Mouse (Mus musculus) limb, embryonic 10.5 days (tissue): ENCODE measurements around the gene Zfp961. TPM values are rescaled to one million over a fixed set of nuclear protein-coding genes. Genes with fewer than 3 reads are reported as not detected.
"Not testable (repeated sequence)": the region's sequence is repeated elsewhere in the genome, so short reads cannot be mapped to it uniquely, and the experiment has no call there.

ENCODE experiments used
- DNase-seq: peaks from one replicate; pipeline ENCODE4 v3.0.0-alpha.2; 2017; ENCODE audit warnings: low spot score
- H3K27ac ChIP-seq: fragments of 300-500 bp; sonication (generic); 2 replicates; pipeline ENCODE4 v1.5.1; 2016; ENCODE audit warnings: mild to moderate bottlenecking
- H3K27me3 ChIP-seq: fragments of 300-500 bp; sonication (generic); 2 replicates; pipeline ENCODE4 v1.6.1; 2016; ENCODE audit warnings: low read depth, mild to moderate bottlenecking; ENCODE audit not compliant: poor library complexity, severe bottlenecking
- H3K36me3 ChIP-seq: fragments of 300-500 bp; sonication (generic); 2 replicates; pipeline ENCODE4 v1.6.1; 2016; ENCODE audit warnings: mild to moderate bottlenecking, moderate library complexity
- H3K4me1 ChIP-seq: fragments of 300-500 bp; sonication (generic); 2 replicates; pipeline ENCODE4 v1.6.1; 2016
- H3K4me3 ChIP-seq: fragments of 300-500 bp; sonication (generic); 2 replicates; pipeline ENCODE4 v1.5.1; 2016; ENCODE audit warnings: mild to moderate bottlenecking, moderate library complexity
- H3K9me3 ChIP-seq: fragments of 300-500 bp; sonication (generic); replicated peaks from 2 replicates; pipeline ENCODE4 v1.6.1; 2016; ENCODE audit warnings: mild to moderate bottlenecking
- WGBS: fragments of 180-500 bp; shearing (Covaris S2); methylation state at CpG from one replicate; pipeline ENCODE4 v1.1.7; 2016; 5-methylcytosine and 5-hydroxymethylcytosine counted together
- polyA plus RNA-seq: library from polyadenylated mRNA; unstranded; fragments of >200 nt; fragmentation: Nextera tagmentation; extraction: Ambion mirVana; gene quantifications from 2 replicates; pipeline ENCODE4 v1.2.1, GENCODE M21; 2016

Gene Zfp961
- polyA plus RNA-seq, 1 experiment from 2014 or later, result 28.1 TPM

DNA sequence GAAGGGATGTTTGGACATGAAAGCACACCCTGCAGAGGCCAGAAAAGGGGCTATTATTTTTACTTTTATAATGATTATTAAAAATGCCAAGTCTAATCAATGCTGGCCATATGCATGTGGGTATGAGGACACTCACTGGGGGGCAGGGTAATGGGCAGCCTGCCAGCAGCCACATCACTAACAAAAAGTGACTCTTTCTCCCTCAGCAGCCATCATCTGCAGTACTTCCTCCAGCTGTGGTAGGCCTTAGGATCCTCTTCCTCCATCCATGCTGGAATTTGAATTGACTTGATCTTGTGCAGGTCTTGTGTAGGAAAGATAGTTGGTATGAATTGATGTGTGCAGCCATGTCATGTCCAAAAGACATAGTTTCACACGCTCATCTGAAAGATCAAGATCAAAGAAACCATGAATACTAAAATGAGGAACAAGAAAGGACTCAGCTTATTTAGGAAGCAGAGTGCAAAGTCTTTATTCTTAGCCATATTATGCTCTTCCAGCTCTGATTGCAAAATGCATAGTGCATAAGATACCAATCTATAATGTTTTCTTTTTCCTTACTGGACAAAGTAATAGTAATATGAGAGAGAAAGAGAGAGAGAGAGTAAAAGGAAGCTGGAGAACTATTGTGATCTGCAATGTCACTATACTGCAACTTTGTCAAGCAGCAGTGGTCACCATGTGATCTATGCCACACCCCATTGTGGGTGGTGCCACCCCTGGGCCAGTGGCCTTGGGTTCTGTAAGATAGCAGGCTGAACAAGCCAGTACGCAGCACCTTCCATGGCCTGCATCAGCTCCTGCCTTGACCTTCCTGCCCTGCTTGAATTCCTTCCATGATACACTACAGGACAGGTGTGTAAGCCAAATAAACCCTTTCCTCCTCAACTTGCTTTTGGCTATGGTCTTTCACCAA lies 10.3 kb upstream of the Zfp961 start:
- Histone ChIP-seq H3K4me1 (no peaks in the 10 kb centered on the region), H3K36me3 (no peaks in the 10 kb centered on the region), H3K9me3 (no peaks in the 10 kb centered on the region), H3K4me3 (no peak overlapping the region), H3K27ac (no peak overlapping the region), H3K27me3 (no peaks in the 10 kb centered on the region)
- no peak for DNase-seq
- WGBS, result 84% methylated on average over 2 of the region's 2 CpGs

GRCm38 (mm10) chr8:71941776-71942175 lies 9.1 kb upstream of the Zfp961 start:
- Histone ChIP-seq H3K27me3 (no peaks in the 10 kb centered on the region), H3K4me1 (no peaks in the 10 kb centered on the region), H3K4me3 (no peak overlapping the region), H3K9me3 (no peaks in the 10 kb centered on the region), H3K36me3 (no peaks in the 10 kb centered on the region), H3K27ac (no peak overlapping the region)
- 92% methylated on average over 1 of the region's 1 CpGs for WGBS
- DNase-seq, result no peak

GRCm38 (mm10) chr8:71948624-71949023 lies 2.2 kb upstream of the Zfp961 start:
- Histone ChIP-seq H3K9me3 (no peaks in the 10 kb centered on the region), H3K36me3 (peaks cover 11% of the 10 kb centered on the region), H3K27me3 (no peaks in the 10 kb centered on the region), H3K4me3 (no peak overlapping the region), H3K27ac (no peak overlapping the region), H3K4me1 (peaks cover 15% of the 10 kb centered on the region)
- no peak for DNase-seq
- 89% methylated on average over 5 of the region's 5 CpGs for WGBS

- DNase-seq, result peak; percentile 42
- H3K9me3 ChIP-seq, result peaks cover 7% of the 10 kb centered on the region
- 46% methylated on average over 14 of the region's 14 CpGs for WGBS
- H3K27me3 ChIP-seq, result no peaks in the 10 kb centered on the region
- peaks cover 36% of the 10 kb centered on the region for H3K36me3 ChIP-seq
- peaks cover 15% of the 10 kb centered on the region for H3K4me1 ChIP-seq
- H3K27ac ChIP-seq, result peak overlapping the region; percentile 77
- H3K4me3 ChIP-seq, result peak overlapping the region; percentile 87
Measured at GRCm38 (mm10) chr8:71951436-71952161, 761 bp downstream of the Zfp961 start.

DNA sequence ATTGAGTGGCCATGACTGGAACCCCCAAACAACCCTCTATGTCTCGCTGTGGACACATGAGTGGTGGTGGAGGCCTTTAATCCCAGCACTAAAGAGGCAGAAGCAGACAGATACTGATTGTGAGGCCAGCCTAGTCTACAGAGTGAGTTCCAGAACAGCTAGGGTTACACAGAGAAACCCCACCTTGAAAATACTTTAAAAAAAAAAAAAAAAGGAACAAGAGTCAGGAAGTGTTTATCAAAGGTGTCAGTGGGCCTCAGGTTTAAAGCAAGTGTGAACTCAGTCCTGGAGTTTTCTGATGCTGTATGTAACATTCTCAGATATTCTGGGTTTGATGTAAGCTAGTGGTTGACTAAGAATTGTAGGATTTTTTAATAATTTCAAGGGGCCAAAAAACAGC lies 1.7 kb downstream of the Zfp961 start:
- Histone ChIP-seq H3K36me3 (peaks cover 37% of the 10 kb centered on the region), H3K9me3 (peaks cover 7% of the 10 kb centered on the region), H3K4me1 (peaks cover 15% of the 10 kb centered on the region), H3K4me3 (no peak overlapping the region), H3K27ac (no peak overlapping the region), H3K27me3 (no peaks in the 10 kb centered on the region)
- WGBS, result 79% methylated on average over 1 of the region's 1 CpGs
- DNase-seq, result no peak

- not testable (repeated sequence) for H3K9me3 ChIP-seq, H3K27me3 ChIP-seq, H3K4me3 ChIP-seq, H3K27ac ChIP-seq
- Histone ChIP-seq H3K4me1 (peaks cover 15% of the 10 kb centered on the region), H3K36me3 (peaks cover 38% of the 10 kb centered on the region)
- WGBS, result 96% methylated on average over 16 of the region's 16 CpGs
- peak; percentile 14 for DNase-seq
Measured at GRCm38 (mm10) chr8:71952961-71953700, 2.3 kb downstream of the Zfp961 start.

DNA sequence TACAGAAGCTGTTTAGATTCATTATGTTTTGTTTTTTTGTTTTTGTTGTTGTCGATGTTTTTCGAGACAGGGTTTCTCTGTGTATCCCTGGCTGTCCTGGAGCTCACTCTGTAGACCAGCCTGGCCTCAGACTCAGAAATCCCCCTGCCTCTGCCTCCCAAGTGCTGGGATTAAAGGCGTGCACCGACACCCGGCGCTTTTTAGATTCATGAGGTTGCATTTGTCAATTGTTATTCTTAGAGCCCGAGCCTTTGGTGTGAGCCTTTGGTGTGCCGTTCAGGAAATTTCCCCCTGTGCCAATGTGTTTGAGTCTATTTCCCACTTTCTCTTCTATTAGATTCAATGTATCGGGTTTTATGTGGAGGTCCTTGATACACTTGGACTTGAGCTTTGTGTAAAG lies 3.8 kb downstream of the Zfp961 start:
- Histone ChIP-seq H3K9me3 (peaks cover 7% of the 10 kb centered on the region), H3K27ac (no peak overlapping the region), H3K4me3 (no peak overlapping the region), H3K27me3 (no peaks in the 10 kb centered on the region), H3K36me3 (peaks cover 43% of the 10 kb centered on the region), H3K4me1 (peaks cover 15% of the 10 kb centered on the region)
- 96% methylated on average over 9 of the region's 9 CpGs for WGBS
- peak; percentile 24 for DNase-seq

GRCm38 (mm10) chr8:71960483-71960882 lies 9.6 kb downstream of the Zfp961 start:
- H3K4me3 ChIP-seq, result no peak overlapping the region
- no peaks in the 10 kb centered on the region for H3K27me3 ChIP-seq
- no peak for DNase-seq
- H3K36me3 ChIP-seq, result peaks cover 52% of the 10 kb centered on the region
- H3K9me3 ChIP-seq, result no peaks in the 10 kb centered on the region
- H3K4me1 ChIP-seq, result no peaks in the 10 kb centered on the region
- no peak overlapping the region for H3K27ac ChIP-seq

GRCm38 (mm10) chr8:71961796-71962195 lies 11.0 kb downstream of the Zfp961 start:
- Histone ChIP-seq H3K27ac (no peak overlapping the region), H3K36me3 (peaks cover 57% of the 10 kb centered on the region), H3K27me3 (no peaks in the 10 kb centered on the region), H3K9me3 (no peaks in the 10 kb centered on the region), H3K4me1 (no peaks in the 10 kb centered on the region), H3K4me3 (no peak overlapping the region)
- 91% methylated on average over 5 of the region's 5 CpGs for WGBS
- DNase-seq, result peak; percentile 1

- Histone ChIP-seq H3K4me1 (no peaks in the 10 kb centered on the region), H3K27ac (no peak overlapping the region), H3K36me3 (peaks cover 74% of the 10 kb centered on the region), H3K4me3 (no peak overlapping the region), H3K9me3 (no peaks in the 10 kb centered on the region), H3K27me3 (no peaks in the 10 kb centered on the region)
- WGBS, result 89% methylated on average over 3 of the region's 3 CpGs
- DNase-seq, result no peak
Measured at GRCm38 (mm10) chr8:71964051-71964450, 13.2 kb downstream of the Zfp961 start.

DNA sequence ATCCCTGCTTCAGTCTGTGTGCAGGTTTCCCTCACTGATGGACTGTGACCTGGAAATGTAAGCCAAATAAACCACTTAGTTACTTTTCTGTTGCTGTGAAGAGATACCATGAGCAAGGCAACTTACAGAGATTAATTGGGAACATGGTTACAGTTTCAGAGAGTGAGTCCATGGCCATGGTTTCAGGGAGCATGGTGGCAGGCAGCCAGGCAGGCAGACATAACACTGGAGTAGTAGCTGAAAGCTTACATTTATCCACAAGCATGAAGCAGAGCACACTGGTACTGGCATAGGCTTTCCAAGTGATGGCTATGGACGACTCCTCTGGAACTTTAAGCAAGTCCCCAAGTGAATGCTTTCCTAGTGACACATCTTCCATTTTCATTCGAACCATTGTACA lies 14.3 kb downstream of the Zfp961 start:
- no peak overlapping the region for H3K27ac ChIP-seq
- H3K36me3 ChIP-seq, result peaks cover 82% of the 10 kb centered on the region
- H3K4me1 ChIP-seq, result no peaks in the 10 kb centered on the region
- H3K4me3 ChIP-seq, result no peak overlapping the region
- DNase-seq, result peak; percentile 1
- H3K27me3 ChIP-seq, result no peaks in the 10 kb centered on the region
- WGBS, result 93% methylated on average over 2 of the region's 2 CpGs
- H3K9me3 ChIP-seq, result no peaks in the 10 kb centered on the region

DNA sequence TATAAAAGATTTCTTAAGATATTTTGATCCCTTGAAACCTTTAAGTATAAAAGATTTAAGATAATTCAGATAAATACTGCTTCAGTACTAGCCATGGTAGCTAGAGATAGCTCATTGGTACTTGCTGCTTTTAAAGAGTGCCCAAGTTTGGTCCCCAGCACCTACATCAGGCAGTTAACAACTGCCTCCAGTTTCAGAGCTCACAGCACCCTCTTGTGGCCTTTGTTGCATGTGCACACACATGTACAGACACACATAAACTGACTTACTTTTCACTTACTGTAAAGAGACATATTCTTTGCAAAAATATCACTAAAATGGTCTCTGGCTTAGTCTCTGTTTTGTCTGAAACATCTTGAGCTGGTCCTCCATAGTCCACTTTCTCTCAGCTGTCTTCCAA lies 15.6 kb downstream of the Zfp961 start:
- H3K4me1 ChIP-seq, result no peaks in the 10 kb centered on the region
- no peaks in the 10 kb centered on the region for H3K9me3 ChIP-seq
- H3K4me3 ChIP-seq, result no peak overlapping the region
- no peak overlapping the region for H3K27ac ChIP-seq
- no peaks in the 10 kb centered on the region for H3K27me3 ChIP-seq
- H3K36me3 ChIP-seq, result peaks cover 83% of the 10 kb centered on the region
- peak; percentile 25 for DNase-seq

- H3K27ac ChIP-seq, result no peak overlapping the region
- H3K9me3 ChIP-seq, result no peaks in the 10 kb centered on the region
- 98% methylated on average over 5 of the region's 5 CpGs for WGBS
- DNase-seq, result peak; percentile 14
- H3K4me3 ChIP-seq, result no peak overlapping the region
- no peaks in the 10 kb centered on the region for H3K27me3 ChIP-seq
- peaks cover 82% of the 10 kb centered on the region for H3K36me3 ChIP-seq
- no peaks in the 10 kb centered on the region for H3K4me1 ChIP-seq
Measured at GRCm38 (mm10) chr8:71967261-71967660, 16.4 kb downstream of the Zfp961 start.
